Mouse (Mus musculus) heart, embryonic 13.5 days (tissue): ENCODE measurements around the gene Ngfr. TPM values are rescaled to one million over a fixed set of nuclear protein-coding genes. Genes with fewer than 3 reads are reported as not detected.

Experiments used
- polyA plus RNA-seq: library from polyadenylated mRNA; unstranded; fragments of >200 nt; fragmentation: Nextera tagmentation; extraction: Ambion mirVana; gene quantifications from 2 replicates; pipeline ENCODE4 v1.2.1, GENCODE M21; 2015

Gene Ngfr
- polyA plus RNA-seq, 1 experiment from 2014 or later, result 4.9 TPM

Other genes starting within 250 kb of the Ngfr start
- 77.2 and 78.4 TPM in 2 replicates for gene Slc35b1, start 203.0 kb downstream of the Ngfr start, polyA plus RNA-seq
- gene Spop, start 173.7 kb downstream of the Ngfr start, polyA plus RNA-seq, result 97.8 and 105 TPM in 2 replicates
- gene Nxph3, start 73.2 kb downstream of the Ngfr start, polyA plus RNA-seq, result 0.20 and 0.21 TPM in 2 replicates
- gene Phb, start 79.2 kb upstream of the Ngfr start, polyA plus RNA-seq, result 241 and 267 TPM in 2 replicates
- gene Zfp652, start 124.9 kb upstream of the Ngfr start, polyA plus RNA-seq, result 10.0 and 13.0 TPM in 2 replicates
- 0.51 and 0.78 TPM in 2 replicates for gene B130006D01Rik, start 135.9 kb upstream of the Ngfr start, polyA plus RNA-seq
- gene Phospho1, start 236.8 kb upstream of the Ngfr start, polyA plus RNA-seq, result 1.8 and 2.2 TPM in 2 replicates
- 36.6 and 41.4 TPM in 2 replicates for gene Gngt2, start 249.5 kb upstream of the Ngfr start, polyA plus RNA-seq